Mouse (Mus musculus): ENCODE results near the gene Epn2. TPM values are rescaled to one million over a fixed set of nuclear protein-coding genes. Genes with fewer than 3 reads are reported as not detected.

The Epn2 gene
- polyA plus RNA-seq, 1 experiment from 2014 or later, result 76.2 TPM

- H3K4me1 ChIP-seq, result no peaks in the 10 kb centered on the region
- no peaks in the 10 kb centered on the region for H3K36me3 ChIP-seq (replicated peaks)
- H3K4me3 ChIP-seq, result no peak overlapping the region
- WGBS, result 80% methylated on average over 5 of the region's 5 CpGs
- H3K27me3 ChIP-seq (replicated peaks), result no peaks in the 10 kb centered on the region
- H3K9ac ChIP-seq, result no peak overlapping the region
- ATAC-seq (replicated peaks), result no peak
- H3K4me2 ChIP-seq, result no peak overlapping the region
- no peak overlapping the region for H3K27ac ChIP-seq
- no peaks in the 10 kb centered on the region for H3K9me3 ChIP-seq
Measured at GRCm38 (mm10) chr11:61562421-61562820, 17.1 kb downstream of the Epn2 start.

GRCm38 (mm10) chr11:61559572-61559971 lies 19.9 kb downstream of the Epn2 start:
- 89% methylated on average over 5 of the region's 5 CpGs for WGBS
- Histone ChIP-seq H3K4me1 (no peaks in the 10 kb centered on the region), H3K9ac (no peak overlapping the region), H3K9me3 (no peaks in the 10 kb centered on the region), H3K36me3 (replicated peaks) (no peaks in the 10 kb centered on the region), H3K27ac (no peak overlapping the region), H3K27me3 (replicated peaks) (no peaks in the 10 kb centered on the region), H3K4me3 (no peak overlapping the region), H3K4me2 (no peak overlapping the region)
- no peak for ATAC-seq (replicated peaks)

- H3K36me3 ChIP-seq (replicated peaks), result no peaks in the 10 kb centered on the region
- 83% methylated on average over 3 of the region's 3 CpGs for WGBS
- no peaks in the 10 kb centered on the region for H3K9me3 ChIP-seq
- no peak for ATAC-seq (replicated peaks)
- H3K4me2 ChIP-seq, result no peak overlapping the region
- H3K9ac ChIP-seq, result no peak overlapping the region
- H3K4me3 ChIP-seq, result no peak overlapping the region
- H3K27ac ChIP-seq, result no peak overlapping the region
- no peaks in the 10 kb centered on the region for H3K4me1 ChIP-seq
- no peaks in the 10 kb centered on the region for H3K27me3 ChIP-seq (replicated peaks)
Measured at GRCm38 (mm10) chr11:61553015-61553754, 26.3 kb downstream of the Epn2 start.

GRCm38 (mm10) chr11:61550631-61551030 lies 28.9 kb downstream of the Epn2 start:
- no peak overlapping the region for H3K9ac ChIP-seq
- no peak overlapping the region for H3K27ac ChIP-seq

DNA sequence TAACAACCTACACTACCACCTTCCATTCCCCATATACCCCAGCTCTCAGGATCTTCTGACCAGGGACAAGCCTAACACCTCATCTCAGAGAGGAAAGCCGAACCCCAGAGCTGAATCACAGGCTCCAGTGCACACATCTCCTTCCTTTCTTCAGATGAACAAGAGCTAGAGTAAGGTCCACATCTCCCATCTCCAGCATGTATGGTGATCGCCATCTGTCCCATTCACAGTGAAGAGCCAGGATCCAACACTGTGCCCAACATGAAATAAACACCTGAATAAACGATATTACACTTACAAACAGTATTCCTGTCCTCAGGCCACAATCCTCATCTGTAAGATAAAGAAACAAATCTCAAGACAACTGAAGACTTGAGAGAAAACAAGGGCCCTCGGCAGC lies 31.8 kb downstream of the Epn2 start:
- Histone ChIP-seq H3K4me1 (0 out of 2 replicates have a peak, but pooled peaks cover 4% of the 10 kb centered on the region), H3K4me2 (no peak overlapping the region), H3K36me3 (replicated peaks) (peaks cover 11% of the 10 kb centered on the region; the same call in 1 of the 2 replicates), H3K27ac (no peak overlapping the region), H3K9ac (no peak overlapping the region), H3K9me3 (no peaks in the 10 kb centered on the region), H3K4me3 (no peak overlapping the region), H3K27me3 (replicated peaks) (no peaks in the 10 kb centered on the region)
- no peak for ATAC-seq (replicated peaks)
- 95% methylated on average over 4 of the region's 4 CpGs for WGBS

More at GRCm38 (mm10) chr11:61550631-61551030, 28.9 kb downstream of the Epn2 start:
- no peaks in the 10 kb centered on the region for H3K9me3 ChIP-seq
- no peaks in the 10 kb centered on the region for H3K4me1 ChIP-seq
- H3K27me3 ChIP-seq (replicated peaks), result no peaks in the 10 kb centered on the region
- 0 out of 2 replicates have a peak, but pooled peaks cover 7% of the 10 kb centered on the region for H3K36me3 ChIP-seq (replicated peaks)
- no peak for ATAC-seq (replicated peaks)
- no peak overlapping the region for H3K4me3 ChIP-seq
- no peak overlapping the region for H3K4me2 ChIP-seq

DNA sequence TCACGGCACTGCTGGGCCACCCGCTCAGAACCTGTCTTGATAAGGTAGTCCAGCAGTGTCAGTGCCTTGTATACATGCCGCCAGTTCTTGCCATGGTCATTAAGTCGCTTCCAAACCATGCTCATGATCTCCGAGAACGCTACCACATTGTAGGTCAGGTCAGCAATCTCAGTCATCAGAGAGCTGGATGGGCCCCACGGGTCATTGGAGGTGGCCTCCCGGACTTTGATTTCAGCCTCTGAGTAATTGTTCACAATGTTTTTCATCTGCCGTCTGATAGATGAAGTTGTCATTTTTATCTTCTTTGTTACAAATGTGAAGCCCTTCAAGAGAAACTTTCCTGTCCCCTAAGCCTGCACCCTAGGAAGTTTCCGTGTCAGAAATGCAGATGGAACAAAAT lies 33.0 kb downstream of the Epn2 start:
- H3K36me3 ChIP-seq (replicated peaks), result peaks cover 11% of the 10 kb centered on the region; the same call in 1 of the 2 replicates
- no peak overlapping the region for H3K4me2 ChIP-seq
- no peaks in the 10 kb centered on the region for H3K27me3 ChIP-seq (replicated peaks)
- no peak overlapping the region for H3K27ac ChIP-seq
- ATAC-seq (replicated peaks), result no peak
- H3K9me3 ChIP-seq, result no peaks in the 10 kb centered on the region
- no peak overlapping the region for H3K4me3 ChIP-seq
- H3K4me1 ChIP-seq, result 0 out of 2 replicates have a peak, but pooled peaks cover 4% of the 10 kb centered on the region
- no peak overlapping the region for H3K9ac ChIP-seq
- 93% methylated on average over 10 of the region's 10 CpGs for WGBS

- no peak for ATAC-seq (replicated peaks)
- no peaks in the 10 kb centered on the region for H3K27me3 ChIP-seq (replicated peaks)
- H3K4me2 ChIP-seq, result no peak overlapping the region
- 82% methylated on average over 2 of the region's 2 CpGs for WGBS
- H3K9me3 ChIP-seq, result no peaks in the 10 kb centered on the region
- 0 out of 2 replicates have a peak, but pooled peaks cover 4% of the 10 kb centered on the region for H3K4me1 ChIP-seq
- H3K4me3 ChIP-seq, result no peak overlapping the region
- H3K27ac ChIP-seq, result 0 out of 2 replicates have a peak overlapping the region, but pooled peaks have one; percentile 12
- peaks cover 11% of the 10 kb centered on the region; the same call in 1 of the 2 replicates for H3K36me3 ChIP-seq (replicated peaks)
- no peak overlapping the region for H3K9ac ChIP-seq
Measured at GRCm38 (mm10) chr11:61545586-61545985, 33.9 kb downstream of the Epn2 start.

- Histone ChIP-seq H3K4me1 (0 out of 2 replicates have a peak, but pooled peaks cover 4% of the 10 kb centered on the region), H3K4me3 (no peak overlapping the region), H3K9me3 (no peaks in the 10 kb centered on the region), H3K9ac (no peak overlapping the region), H3K27ac (no peak overlapping the region), H3K27me3 (replicated peaks) (no peaks in the 10 kb centered on the region), H3K4me2 (no peak overlapping the region), H3K36me3 (replicated peaks) (peaks cover 9% of the 10 kb centered on the region; the same call in 1 of the 2 replicates)
- WGBS, result 91% methylated on average over 2 of the region's 2 CpGs
- ATAC-seq (replicated peaks), result no peak
Measured at GRCm38 (mm10) chr11:61541106-61541505, 38.4 kb downstream of the Epn2 start.

GRCm38 (mm10) chr11:61540642-61541041 lies 38.8 kb downstream of the Epn2 start:
- no peak overlapping the region for H3K9ac ChIP-seq
- no peaks in the 10 kb centered on the region for H3K9me3 ChIP-seq
- no peak overlapping the region for H3K27ac ChIP-seq
- no peak for ATAC-seq (replicated peaks)
- H3K4me2 ChIP-seq, result no peak overlapping the region
- H3K4me3 ChIP-seq, result no peak overlapping the region
- H3K4me1 ChIP-seq, result 0 out of 2 replicates have a peak, but pooled peaks cover 4% of the 10 kb centered on the region
- H3K36me3 ChIP-seq (replicated peaks), result peaks cover 4% of the 10 kb centered on the region; the same call in 1 of the 2 replicates
- WGBS, result 88% methylated on average over 7 of the region's 7 CpGs
- no peaks in the 10 kb centered on the region for H3K27me3 ChIP-seq (replicated peaks)

- H3K36me3 ChIP-seq (replicated peaks), result no peaks in the 10 kb centered on the region
- 92% methylated on average over 3 of the region's 3 CpGs for WGBS
- H3K27me3 ChIP-seq (replicated peaks), result no peaks in the 10 kb centered on the region
- H3K4me3 ChIP-seq, result no peak overlapping the region
- H3K27ac ChIP-seq, result no peak overlapping the region
- H3K4me1 ChIP-seq, result no peaks in the 10 kb centered on the region
- no peaks in the 10 kb centered on the region for H3K9me3 ChIP-seq
- ATAC-seq (replicated peaks), result no peak
- H3K4me2 ChIP-seq, result no peak overlapping the region
- H3K9ac ChIP-seq, result no peak overlapping the region
Measured at GRCm38 (mm10) chr11:61537362-61537761, 42.1 kb downstream of the Epn2 start.

GRCm38 (mm10) chr11:61536952-61537351 lies 42.5 kb downstream of the Epn2 start:
- no peak overlapping the region for H3K4me2 ChIP-seq
- ATAC-seq (replicated peaks), result no peak
- H3K4me3 ChIP-seq, result no peak overlapping the region
- WGBS, result 69% methylated on average over 3 of the region's 3 CpGs
- H3K4me1 ChIP-seq, result no peaks in the 10 kb centered on the region
- H3K9ac ChIP-seq, result no peak overlapping the region
- H3K27me3 ChIP-seq (replicated peaks), result no peaks in the 10 kb centered on the region
- no peaks in the 10 kb centered on the region for H3K36me3 ChIP-seq (replicated peaks)
- H3K9me3 ChIP-seq, result no peaks in the 10 kb centered on the region
- no peak overlapping the region for H3K27ac ChIP-seq

DNA sequence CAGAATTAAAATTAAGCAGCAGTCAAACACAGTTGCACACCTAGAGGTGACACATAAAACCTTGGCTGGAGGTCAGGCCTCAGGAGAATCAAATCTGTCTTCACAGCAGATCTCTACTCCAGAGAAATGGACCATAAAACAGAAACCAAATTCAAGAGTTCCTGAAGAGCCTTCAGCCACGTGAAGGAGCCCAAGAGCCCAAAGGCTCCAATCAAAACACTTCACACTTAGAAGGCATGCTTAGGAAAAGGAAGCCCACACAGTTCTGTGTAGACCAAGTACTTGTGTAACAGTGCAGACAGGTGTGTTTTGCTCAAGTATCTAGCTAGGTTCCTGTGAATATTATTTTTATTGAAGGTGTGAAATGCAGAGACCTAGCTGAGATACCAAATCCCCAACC lies 44.0 kb downstream of the Epn2 start:
- no peaks in the 10 kb centered on the region for H3K27me3 ChIP-seq (replicated peaks)
- no peak overlapping the region for H3K4me3 ChIP-seq
- ATAC-seq (replicated peaks), result no peak
- H3K4me2 ChIP-seq, result no peak overlapping the region
- 68% methylated on average over 1 of the region's 1 CpGs for WGBS
- no peaks in the 10 kb centered on the region for H3K36me3 ChIP-seq (replicated peaks)
- no peak overlapping the region for H3K9ac ChIP-seq
- H3K27ac ChIP-seq, result no peak overlapping the region
- H3K4me1 ChIP-seq, result no peaks in the 10 kb centered on the region
- no peaks in the 10 kb centered on the region for H3K9me3 ChIP-seq

DNA sequence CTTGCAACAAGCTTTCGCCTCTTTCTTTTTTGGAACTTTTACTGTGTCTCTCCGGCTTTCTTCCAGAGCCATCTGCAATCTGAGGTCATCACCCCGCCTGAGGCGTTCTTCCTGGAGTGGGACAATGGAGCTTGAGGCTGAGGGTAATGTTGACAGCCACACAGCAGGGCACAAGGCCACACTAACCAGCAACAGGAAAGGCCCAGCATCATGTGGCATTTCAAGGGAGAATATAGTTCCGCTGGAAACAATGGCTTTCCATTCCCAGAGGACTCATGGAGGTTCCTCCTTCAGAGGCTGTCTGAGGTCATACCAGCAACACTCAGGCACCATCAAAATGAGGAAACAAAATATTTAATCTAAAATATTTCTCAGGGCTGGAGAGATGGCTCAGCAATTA lies 45.9 kb downstream of the Epn2 start:
- Histone ChIP-seq H3K27ac (no peak overlapping the region), H3K27me3 (replicated peaks) (no peaks in the 10 kb centered on the region), H3K4me2 (no peak overlapping the region), H3K9me3 (no peaks in the 10 kb centered on the region), H3K4me3 (no peak overlapping the region), H3K9ac (no peak overlapping the region), H3K36me3 (replicated peaks) (no peaks in the 10 kb centered on the region), H3K4me1 (peaks cover 9% of the 10 kb centered on the region)
- ATAC-seq (replicated peaks), result no peak
- 73% methylated on average over 5 of the region's 5 CpGs for WGBS

Data from midbrain, embryonic 15.5 days (tissue).